Mouse (Mus musculus): ENCODE measurements around the gene Ptpn20.

- no peak for TF ChIP-seq CTCF (IDR thresholded peaks at IDR 0.05; ENCODE audit: borderline replicate concordance, insufficient read depth, low read depth, low read length)
- TF ChIP-seq POLR2A (IDR thresholded peaks at IDR 0.05; ENCODE audit: borderline replicate concordance, insufficient read depth, low read length), result no peak
These were observed 9.1 kb upstream of the Ptpn20 start for GRCm38 (mm10) chr14:33579771-33580484.
